Mouse (Mus musculus) intestine, embryonic 15.5 days (tissue): ENCODE results near the gene Fam122c. TPM values are rescaled to one million over a fixed set of nuclear protein-coding genes. Genes with fewer than 3 reads are reported as not detected.

Experiments used
- ATAC-seq: fragments of 200-750 bp; cut with Nextera tagmentation; 2 replicates; pipeline ENCODE4 v1.8.0; 2017; ENCODE audit warnings: moderate TSS enrichment, moderate library complexity
- H3K27ac ChIP-seq: fragments of 300-500 bp; sonication (generic); 2 replicates; pipeline ENCODE4 v1.5.1; 2015; ENCODE audit warnings: mild to moderate bottlenecking, inconsistent platforms
- H3K27me3 ChIP-seq: fragments of 300-500 bp; sonication (generic); replicated peaks from 2 replicates; pipeline ENCODE4 v1.6.1; 2015; ENCODE audit warnings: inconsistent platforms
- H3K36me3 ChIP-seq: fragments of 300-500 bp; sonication (generic); 2 replicates; pipeline ENCODE4 v1.6.1; 2015; ENCODE audit warnings: inconsistent platforms
- H3K4me1 ChIP-seq: fragments of 300-500 bp; sonication (generic); replicated peaks from 2 replicates; pipeline ENCODE4 v1.6.1; 2015; ENCODE audit warnings: inconsistent platforms
- H3K4me2 ChIP-seq: fragments of 300-500 bp; sonication (generic); replicated peaks from 2 replicates; pipeline ENCODE4 v1.6.1; 2015; ENCODE audit warnings: mild to moderate bottlenecking, inconsistent platforms
- H3K4me3 ChIP-seq: fragments of 300-500 bp; sonication (generic); replicated peaks from 2 replicates; pipeline ENCODE4 v1.5.1; 2015; ENCODE audit warnings: inconsistent platforms
- H3K9ac ChIP-seq: fragments of 300-500 bp; sonication (generic); 2 replicates; pipeline ENCODE4 v1.6.1; 2015; ENCODE audit warnings: inconsistent platforms
- H3K9me3 ChIP-seq: fragments of 300-500 bp; sonication (generic); 2 replicates; pipeline ENCODE4 v1.6.1; 2016; ENCODE audit warnings: inconsistent platforms
- WGBS: fragments of 180-500 bp; shearing (Covaris S2); methylation state at CpG from one replicate; pipeline ENCODE4 v1.1.7; 2015; 5-methylcytosine and 5-hydroxymethylcytosine counted together
- polyA plus RNA-seq: library from polyadenylated mRNA; unstranded; fragments of >200 nt; fragmentation: Nextera tagmentation; extraction: Ambion mirVana; gene quantifications from 2 replicates; pipeline ENCODE4 v1.2.1, GENCODE M21; 2015

The Fam122c gene
- polyA plus RNA-seq, 1 experiment from 2014 or later: not detected

- Histone ChIP-seq H3K36me3 (no peaks in the 10 kb centered on the region), H3K4me2 (no peak overlapping the region), H3K4me3 (no peak overlapping the region), H3K27ac (no peak overlapping the region), H3K9ac (no peak overlapping the region), H3K27me3 (no peaks in the 10 kb centered on the region), H3K4me1 (no peaks in the 10 kb centered on the region), H3K9me3 (no peaks in the 10 kb centered on the region)
- 0 out of 2 replicates have a peak, but pooled peaks have one; percentile 53 for ATAC-seq
- 66% methylated on average over 5 of the region's 5 CpGs for WGBS
These were observed 14.7 kb downstream of the Fam122c start for GRCm38 (mm10) chrX:53287924-53288323.

DNA sequence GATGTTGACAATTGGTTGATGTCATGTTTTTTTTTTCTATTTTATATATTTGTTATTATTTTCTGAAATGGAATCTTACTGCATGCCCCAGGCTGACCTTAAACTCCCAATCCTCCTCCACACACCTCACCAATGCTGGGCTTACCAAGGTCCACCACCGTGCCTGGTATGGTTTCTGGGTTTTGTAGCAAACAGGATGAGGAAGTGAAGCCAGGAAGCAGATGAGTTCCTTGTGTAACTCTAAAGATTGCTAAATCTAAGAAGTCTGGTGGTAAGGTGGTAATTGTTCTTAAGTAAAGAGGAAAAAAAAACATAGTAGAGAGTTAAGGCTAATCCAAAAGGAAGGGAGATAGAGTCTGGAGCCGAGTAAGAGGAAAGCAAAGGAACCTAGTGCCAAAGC is 47.3 kb downstream of the Fam122c start:
- WGBS: 60% methylated on average over 2 of the region's 2 CpGs
- Histone ChIP-seq H3K4me3 (no peak overlapping the region), H3K4me2 (no peak overlapping the region), H3K36me3 (no peaks in the 10 kb centered on the region), H3K9ac (no peak overlapping the region), H3K9me3 (no peaks in the 10 kb centered on the region), H3K27ac (no peak overlapping the region), H3K4me1 (no peaks in the 10 kb centered on the region), H3K27me3 (no peaks in the 10 kb centered on the region)
- no peak for ATAC-seq

DNA sequence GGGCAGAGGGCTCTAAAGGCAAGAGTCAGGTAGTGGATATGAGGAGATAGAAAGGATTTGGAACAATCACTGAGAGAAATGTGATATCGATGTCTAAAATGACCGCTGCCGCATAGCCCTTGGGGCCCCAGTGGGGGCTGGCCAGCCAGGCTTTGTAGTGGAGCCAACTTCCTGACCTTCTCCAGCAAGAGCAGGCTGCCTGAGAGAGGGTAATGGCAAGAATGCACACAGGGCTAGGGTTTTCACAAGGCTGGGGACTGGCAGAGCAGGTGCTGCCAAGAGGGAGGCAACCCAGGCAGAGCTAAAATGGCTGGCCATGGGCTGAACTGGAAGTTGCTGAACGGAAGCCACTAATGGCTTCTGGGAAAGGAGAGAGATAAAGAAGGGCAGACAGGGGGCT is 47.9 kb downstream of the Fam122c start:
- H3K4me2 ChIP-seq: no peak overlapping the region
- H3K4me3 ChIP-seq: no peak overlapping the region
- no peaks in the 10 kb centered on the region for H3K9me3 ChIP-seq
- no peaks in the 10 kb centered on the region for H3K4me1 ChIP-seq
- no peaks in the 10 kb centered on the region for H3K36me3 ChIP-seq
- no peak for ATAC-seq
- no peak overlapping the region for H3K27ac ChIP-seq
- H3K9ac ChIP-seq: no peak overlapping the region
- H3K27me3 ChIP-seq: no peaks in the 10 kb centered on the region
- WGBS: 85% methylated on average over 4 of the region's 4 CpGs

DNA sequence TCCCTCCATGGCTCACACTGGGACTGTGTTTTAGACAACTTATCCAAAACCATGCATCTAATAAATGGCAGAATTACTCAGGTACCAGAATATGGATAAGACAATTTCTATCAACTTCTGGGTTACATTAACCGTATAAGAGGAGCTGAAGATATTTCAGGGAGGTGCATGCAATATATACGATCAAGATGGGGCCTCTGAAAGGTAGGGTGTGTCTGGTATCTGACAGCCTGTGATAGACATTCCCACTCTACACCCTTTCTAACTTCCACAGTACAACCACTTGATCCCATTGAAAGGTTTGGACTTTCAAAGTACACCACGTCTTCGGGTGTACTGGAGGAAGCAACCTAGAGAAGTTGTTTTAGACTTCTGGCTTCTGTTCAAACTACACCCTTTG is 57.2 kb downstream of the Fam122c start:
- Histone ChIP-seq H3K4me3 (no peak overlapping the region), H3K27ac (no peak overlapping the region), H3K9me3 (no peaks in the 10 kb centered on the region), H3K4me1 (no peaks in the 10 kb centered on the region), H3K36me3 (no peaks in the 10 kb centered on the region), H3K27me3 (no peaks in the 10 kb centered on the region), H3K4me2 (no peak overlapping the region), H3K9ac (no peak overlapping the region)
- no peak for ATAC-seq
- 87% methylated on average over 4 of the region's 4 CpGs for WGBS

DNA sequence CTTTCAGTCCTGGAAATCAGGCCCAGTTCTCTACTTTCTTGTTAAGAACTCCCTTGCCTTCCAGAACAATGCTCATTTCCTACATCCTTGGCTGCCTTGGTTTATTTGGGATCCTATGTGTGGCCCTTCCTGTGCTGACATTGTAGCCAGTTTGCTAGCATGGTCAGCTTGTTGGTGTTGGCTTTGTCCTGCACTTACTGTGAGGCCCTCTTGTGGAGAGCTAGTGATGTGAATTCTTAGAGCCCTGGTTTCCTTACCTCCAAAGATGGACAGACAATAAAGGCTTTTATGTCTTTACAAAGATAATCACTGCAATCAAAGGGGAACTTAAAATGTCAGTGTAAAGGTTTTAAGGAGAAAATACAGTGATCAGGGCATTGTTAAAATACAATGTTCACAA is 64.1 kb downstream of the Fam122c start:
- Histone ChIP-seq H3K36me3 (no peaks in the 10 kb centered on the region), H3K4me2 (no peak overlapping the region), H3K9me3 (no peaks in the 10 kb centered on the region), H3K4me1 (no peaks in the 10 kb centered on the region), H3K27me3 (no peaks in the 10 kb centered on the region), H3K4me3 (no peak overlapping the region), H3K9ac (no peak overlapping the region), H3K27ac (no peak overlapping the region)
- no peak for ATAC-seq

- Histone ChIP-seq H3K9me3 (no peaks in the 10 kb centered on the region), H3K9ac (no peak overlapping the region), H3K27ac (no peak overlapping the region), H3K4me2 (no peak overlapping the region), H3K4me3 (no peak overlapping the region), H3K27me3 (no peaks in the 10 kb centered on the region), H3K36me3 (no peaks in the 10 kb centered on the region), H3K4me1 (no peaks in the 10 kb centered on the region)
- ATAC-seq: no peak
- 72% methylated on average over 2 of the region's 2 CpGs for WGBS
These were observed 68.3 kb downstream of the Fam122c start for GRCm38 (mm10) chrX:53341531-53341930.

DNA sequence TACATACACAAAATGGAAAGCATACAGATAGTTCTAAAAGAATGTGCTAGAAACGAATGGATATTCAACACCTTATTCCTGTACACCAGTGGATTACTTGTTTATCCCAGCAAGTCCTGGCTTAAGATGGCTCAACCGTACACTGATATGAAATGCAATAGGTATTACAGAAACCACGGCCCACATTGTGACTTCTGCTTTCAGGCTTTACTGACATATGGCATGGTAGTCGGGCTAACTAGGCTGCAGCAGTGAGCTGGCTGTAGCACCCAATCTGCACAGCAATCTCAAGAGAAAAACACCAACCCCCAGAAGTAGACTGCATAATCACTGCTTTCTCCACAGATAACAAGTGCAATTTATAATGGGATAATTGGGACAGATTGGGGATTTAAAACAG is 75.2 kb downstream of the Fam122c start:
- Histone ChIP-seq H3K9ac (no peak overlapping the region), H3K27ac (no peak overlapping the region), H3K9me3 (no peaks in the 10 kb centered on the region), H3K4me1 (no peaks in the 10 kb centered on the region), H3K36me3 (no peaks in the 10 kb centered on the region), H3K4me2 (no peak overlapping the region), H3K27me3 (no peaks in the 10 kb centered on the region), H3K4me3 (no peak overlapping the region)
- WGBS: 92% methylated on average over 4 of the region's 4 CpGs
- ATAC-seq: no peak

- no peak overlapping the region for H3K9ac ChIP-seq
- H3K27ac ChIP-seq: no peak overlapping the region
- no peak overlapping the region for H3K4me2 ChIP-seq
- no peak for ATAC-seq
- no peaks in the 10 kb centered on the region for H3K9me3 ChIP-seq
- 75% methylated on average over 7 of the region's 7 CpGs for WGBS
- no peaks in the 10 kb centered on the region for H3K27me3 ChIP-seq
- H3K4me1 ChIP-seq: no peaks in the 10 kb centered on the region
- H3K4me3 ChIP-seq: no peak overlapping the region
- no peaks in the 10 kb centered on the region for H3K36me3 ChIP-seq
These were observed 91.6 kb downstream of the Fam122c start for GRCm38 (mm10) chrX:53364668-53365383.

DNA sequence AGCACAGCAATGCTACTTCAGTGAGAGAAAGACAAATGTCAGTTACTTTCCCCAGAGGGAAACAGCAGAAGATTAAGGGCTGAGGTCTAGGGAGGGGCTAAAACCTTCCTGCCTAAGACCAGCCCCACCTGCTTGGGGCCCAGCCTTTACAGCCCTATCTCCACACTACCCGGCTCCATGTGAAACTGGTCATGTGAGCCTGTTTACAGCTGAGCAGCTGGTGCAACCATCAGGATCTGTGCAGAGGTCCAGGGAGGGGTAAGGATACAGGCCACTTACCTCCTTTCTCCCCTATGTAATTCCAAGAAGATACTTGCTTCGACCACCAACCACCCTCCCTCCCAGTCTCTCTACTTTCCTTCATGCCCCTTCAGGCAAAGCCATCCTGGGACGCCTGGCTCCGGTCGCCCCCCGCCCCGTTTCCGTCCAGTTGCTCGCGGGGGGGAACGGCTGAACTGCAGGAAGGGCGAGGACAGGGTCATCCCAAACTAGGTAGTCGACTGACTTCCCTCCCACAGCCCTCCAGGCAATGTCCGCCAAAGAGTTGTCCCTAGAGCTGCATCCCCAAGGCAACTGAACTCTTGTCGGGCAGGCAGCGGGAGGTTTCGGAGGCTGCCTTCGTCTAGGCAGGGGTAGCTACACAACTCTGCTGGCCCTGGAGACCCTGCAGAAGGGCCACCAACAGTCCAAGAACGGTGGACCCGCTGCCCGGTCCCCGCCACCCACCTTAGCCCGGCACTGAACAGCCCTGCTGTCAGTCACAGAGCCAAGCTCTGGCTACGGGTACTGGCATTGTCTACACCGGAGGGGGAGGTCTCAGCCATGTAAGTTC is 96.5 kb downstream of the Fam122c start:
- Histone ChIP-seq H3K36me3 (no peaks in the 10 kb centered on the region), H3K9ac (peak overlapping the region; percentile 54), H3K27me3 (no peaks in the 10 kb centered on the region), H3K4me2 (peak overlapping the region; percentile 58), H3K9me3 (no peaks in the 10 kb centered on the region), H3K4me3 (peak overlapping the region; percentile 56), H3K4me1 (no peaks in the 10 kb centered on the region), H3K27ac (peak overlapping the region; percentile 74)
- WGBS: 20% methylated on average over 25 of the region's 25 CpGs
- ATAC-seq: peak; percentile 87

GRCm38 (mm10) chrX:53370366-53370740 is 97.1 kb downstream of the Fam122c start, which contains the start of gene Mospd1:
Mospd1 (minus strand) TSS chrX:53370502.
- Histone ChIP-seq H3K9me3 (no peaks in the 10 kb centered on the region), H3K27me3 (no peaks in the 10 kb centered on the region), H3K4me1 (no peaks in the 10 kb centered on the region), H3K27ac (peak within 1 kb of the TSS; percentile 74), H3K36me3 (no peaks in the 10 kb centered on the region), H3K9ac (peak within 1 kb of the TSS; percentile 54), H3K4me2 (peak within 1 kb of the TSS; percentile 58), H3K4me3 (peak within 1 kb of the TSS; percentile 56)
- WGBS: 19% methylated on average over 13 of the region's 15 CpGs
- peak; percentile 97 for ATAC-seq
